In genomic region chr2:164082175-164082574, GRCm38 (mm10) we compare ENCODE assay signal across 28 mouse cellular contexts. TPM values are rescaled to one million over a fixed set of nuclear protein-coding genes. Genes with fewer than 3 reads are reported as not detected.
DNase-seq lines count a peak whose midpoint lies in the region; ATAC-seq and TF ChIP-seq lines count a peak whose summit lies in the region.
"Had no signal": no experiment of that assay in that cellular context is flagged by ENCODE, and none has a peak within 500 bp of the region (broad histone marks: within the 10 kb centered on the region; RNA-seq: fewer than 3 reads in every experiment).

No protein-coding gene starts in this region.

- TF ChIP-seq RAD21 in CH12.LX (IDR thresholded peaks at IDR 0.05; ENCODE audit: low read depth, low read length): no peak

- peak overlapping the region; percentile 59 for H3K27ac ChIP-seq in gastrocnemius, adult 2 months
- peak overlapping the region; percentile 86 for H3K27ac ChIP-seq in liver, postnatal 0 days (ENCODE audit: low read depth)
- H3K27ac ChIP-seq in CH12.LX (ENCODE audit: insufficient read depth, low read depth) (peak overlapping the region; percentile 26), macrophage (peak overlapping the region; percentile 92)
- H3K27ac ChIP-seq: forebrain, embryonic 13.5 days; hindbrain, embryonic 12.5 days; hindbrain, postnatal 0 days; intestine, embryonic 15.5 days; midbrain, embryonic 10.5 days; neural tube, embryonic 13.5 days had no signal

- no peak for TF ChIP-seq EP300 in liver, postnatal 0 days (IDR thresholded peaks at IDR 0.05; ENCODE audit: low read depth)
- no peak for TF ChIP-seq EP300 in CH12.LX (IDR thresholded peaks at IDR 0.05; ENCODE audit: low read length)

- intact Hi-C loops in gastrocnemius, adult 2 months (cut with DNase I): no loop called here

- dilution Hi-C loops in CH12.LX (cut with MboI; ENCODE audit: extremely low pct_ligation_motif_present, extremely low pct_unique_long_range_greater_than_20kb, low sequenced_read_pairs): no loop called here

- 77% methylated on average over 10 of the region's 10 CpGs for WGBS in liver, postnatal 0 days (ENCODE audit: insufficient replicate concordance)
- 75% methylated on average over 10 of the region's 10 CpGs for WGBS in macrophage (ENCODE audit: missing documents)

- peaks cover 54% of the 10 kb centered on the region for H3K36me3 ChIP-seq in liver, postnatal 0 days (replicated peaks; ENCODE audit: insufficient read depth, low read length)
- H3K36me3 ChIP-seq in CH12.LX (replicated peaks in 1 of 2; ENCODE audit: control insufficient read depth in 1 of 2, insufficient read depth in 1 of 2, low read length in 1 of 2): peaks cover 40 to 65% of the 10 kb centered on the region in 2 experiments
- H3K36me3 ChIP-seq in macrophage (ENCODE audit: inconsistent target): peaks cover 33% of the 10 kb centered on the region; the same call in 1 of the 2 replicates

- TF ChIP-seq CTCF in gastrocnemius, adult 2 months (IDR thresholded peaks at IDR 0.05): no peak
- no peak for TF ChIP-seq CTCF in liver, postnatal 0 days (IDR thresholded peaks at IDR 0.05; ENCODE audit: low read depth)
- TF ChIP-seq CTCF in CH12.LX (conservative IDR thresholded peaks at IDR 0.05 in 1 of 2, IDR thresholded peaks at IDR 0.05 in 1 of 2; ENCODE audit: low read depth in 2 of 2, low read length in 2 of 2): no peak

- no peaks in the 10 kb centered on the region for H3K27me3 ChIP-seq in liver, postnatal 0 days (ENCODE audit: insufficient read depth, low read length)
- H3K27me3 ChIP-seq in CH12.LX (replicated peaks): no peaks in the 10 kb centered on the region
- H3K27me3 ChIP-seq: forebrain, embryonic 13.5 days; hindbrain, embryonic 12.5 days; intestine, embryonic 15.5 days; neural tube, embryonic 13.5 days had no signal

- peaks cover 48% of the 10 kb centered on the region for H3K79me2 ChIP-seq in CH12.LX (replicated peaks; ENCODE audit: control insufficient read depth, extremely low read depth, insufficient read depth, poor library complexity, severe bottlenecking)
- peaks cover 82% of the 10 kb centered on the region for H3K79me2 ChIP-seq in macrophage (ENCODE audit: inconsistent target)

- in situ Hi-C loops in CH12.LX (cut with MboI; ENCODE audit: low pct_ligation_motif_present, low pct_unique_long_range_greater_than_20kb, low sequenced_read_pairs): no loop called here

- peaks cover 13% of the 10 kb centered on the region for H3K4me1 ChIP-seq in liver, postnatal 0 days (ENCODE audit: insufficient read depth)
- peaks cover 8 to 86% of the 10 kb centered on the region in 2 experiments for H3K4me1 ChIP-seq in CH12.LX (ENCODE audit: control insufficient read depth in 1 of 2, insufficient read depth in 2 of 2)
- H3K4me1 ChIP-seq: forebrain, embryonic 13.5 days; hindbrain, embryonic 12.5 days; intestine, embryonic 15.5 days; midbrain, embryonic 10.5 days; neural tube, embryonic 13.5 days had no signal

- no peak overlapping the region for H3K4me2 ChIP-seq in liver, postnatal 0 days (ENCODE audit: low read depth, low read length)
- no peak overlapping the region for H3K4me2 ChIP-seq in CH12.LX (ENCODE audit: insufficient read depth, low read depth, poor library complexity, severe bottlenecking)
- H3K4me2 ChIP-seq: forebrain, embryonic 13.5 days; heart, embryonic 11.5 days; hindbrain, embryonic 12.5 days; intestine, embryonic 15.5 days; neural tube, embryonic 13.5 days had no signal

- ATAC-seq in liver, postnatal 0 days: no peak
- ATAC-seq: forebrain, embryonic 13.5 days; hindbrain, postnatal 0 days; intestine, embryonic 15.5 days; midbrain, embryonic 16.5 days had no signal

- no peak overlapping the region for H3K9ac ChIP-seq in liver, postnatal 0 days (replicated peaks)
- H3K9ac ChIP-seq in CH12.LX (ENCODE audit: insufficient read depth, low read depth): no peak overlapping the region
- H3K9ac ChIP-seq: forebrain, embryonic 13.5 days; hindbrain, embryonic 12.5 days; intestine, embryonic 15.5 days; neural tube, embryonic 13.5 days had no signal

- TF ChIP-seq POLR2A in CH12.LX (IDR thresholded peaks at IDR 0.05; ENCODE audit: low read depth, low read length): no peak

- peak; percentile 65 for DNase-seq in gastrocnemius, adult 2 months
- no peak for DNase-seq in gastrocnemius, postnatal 4 days (ENCODE audit: low spot score in 2 of 2)
- DNase-seq in liver, postnatal 0 days: no peak
- DNase-seq in liver (no peak), CH12.LX (ENCODE audit: extremely low read depth) (no peak)
- no peak for DNase-seq in left cerebral cortex, adult 9 months (ENCODE audit: low spot score in 2 of 2)
- DNase-seq in adrenal gland, adult 18-20 months (ENCODE audit: low spot score in 2 of 2): no peak
- DNase-seq: adrenal gland, postnatal 25 days; cerebellum, adult 2 months; cerebellum, postnatal 14 days; heart, adult 18-20 months; heart, postnatal 36 days; kidney, adult 8-10 months; kidney, postnatal 10 days; layer of hippocampus, postnatal 36 days; lung, adult 18-20 months; lung, postnatal 10 days; spleen, adult 18-20 months had no signal

- no peak overlapping the region for H3K4me3 ChIP-seq in gastrocnemius, adult 2 months
- H3K4me3 ChIP-seq in liver, postnatal 0 days (ENCODE audit: low read depth, low read length): no peak overlapping the region
- H3K4me3 ChIP-seq in CH12.LX (replicated peaks in 1 of 3; ENCODE audit: low read depth in 2 of 3, low read length in 2 of 3, poor library complexity in 1 of 3) (no peak overlapping the region), macrophage (ENCODE audit: inconsistent target) (no peak overlapping the region)
- H3K4me3 ChIP-seq: forebrain, embryonic 13.5 days; hindbrain, embryonic 12.5 days; intestine, embryonic 15.5 days; midbrain, embryonic 10.5 days; neural tube, embryonic 13.5 days had no signal

- H3K9me3 ChIP-seq in liver, postnatal 0 days (ENCODE audit: low read length): no peaks in the 10 kb centered on the region
- no peaks in the 10 kb centered on the region for H3K9me3 ChIP-seq in CH12.LX (replicated peaks; ENCODE audit: low read length)
- H3K9me3 ChIP-seq: forebrain, embryonic 13.5 days; hindbrain, embryonic 12.5 days; intestine, embryonic 15.5 days; midbrain, embryonic 10.5 days; neural tube, embryonic 13.5 days had no signal

TF ChIP-seq in CH12.LX, 34 proteins besides CTCF, POLR2A, EP300 and RAD21:
- TF ChIP-seq MXI1 (IDR thresholded peaks at IDR 0.05; ENCODE audit: low read depth, low read length): no peak
- no peak for TF ChIP-seq CHD2 (IDR thresholded peaks at IDR 0.05; ENCODE audit: low read length)
- no peak for TF ChIP-seq RCOR1 (conservative IDR thresholded peaks at IDR 0.05; ENCODE audit: low read depth, low read length)
- TF ChIP-seq HCFC1 (IDR thresholded peaks at IDR 0.05; ENCODE audit: low read depth, low read length): no peak
- no peak for TF ChIP-seq MAFK (IDR thresholded peaks at IDR 0.05; ENCODE audit: insufficient replicate concordance, low read length)
- no peak for TF ChIP-seq KAT2A (IDR thresholded peaks at IDR 0.05; ENCODE audit: insufficient replicate concordance, low read length)
- TF ChIP-seq SIN3A (IDR thresholded peaks at IDR 0.05; ENCODE audit: low read length): no peak

RNA-seq across cellular contexts. Expression of gene Tomm34, which starts 11.2 kb away (rescaled TPM):
- total RNA-seq in gastrocnemius, adult 2 months (2021): 10 to 100 TPM; 12.5 to 16.3 TPM
- 10 to 100 TPM; 25.2 to 25.4 TPM for total RNA-seq in gastrocnemius, postnatal 4 days (2021)
- polyA plus RNA-seq in liver, postnatal 0 days (2015; fragmentation: Nextera tagmentation; extraction: Ambion mirVana): 11.6 and 13.3 TPM in 2 replicates
- total RNA-seq in CH12.LX (2012; rRNA removed) (26.8 and 30.0 TPM in 2 replicates), CH12.LX (2014; rRNA removed) (25.6 and 26.5 TPM in 2 replicates)
- polyA plus RNA-seq in CH12.LX (2012; ENCODE audit: insufficient read length, low read depth) (38.3 and 40.7 TPM in 2 replicates), macrophage (2018) (35.0 to 41.7 TPM (median 39.3 TPM) in 3 replicates)
- total RNA-seq in macrophage (2018; cell fraction: chromatin; rRNA removed): 10 to 100 TPM; 32.6 to 63.1 (median 45.8) TPM
- total RNA-seq in macrophage (2018; cell fraction: cytosol; rRNA removed): 10 to 100 TPM; 27.3 to 38.8 (median 34.9) TPM
- 10 to 100 TPM; 35.1 to 68.0 (median 49.4) TPM for total RNA-seq in macrophage (2018; cell fraction: nucleus; rRNA removed)
- total RNA-seq in adrenal gland, adult 18-20 months (2021): 10 to 100 TPM; 37.2 to 52.7 TPM

RNA-seq across cellular contexts. Expression of gene Stk4, which starts 12.1 kb away (rescaled TPM):
- total RNA-seq in gastrocnemius, adult 2 months (2021): 1 to 10 TPM; 6.8 to 8.7 TPM
- total RNA-seq in gastrocnemius, postnatal 4 days (2021): 10 to 100 TPM; 19.1 to 21.3 TPM
- polyA plus RNA-seq in liver, postnatal 0 days (2015; fragmentation: Nextera tagmentation; extraction: Ambion mirVana): 9.8 and 10.8 TPM in 2 replicates
- total RNA-seq in CH12.LX (2012; rRNA removed) (53.1 and 64.4 TPM in 2 replicates), CH12.LX (2014; rRNA removed) (50.9 and 51.4 TPM in 2 replicates)
- polyA plus RNA-seq in CH12.LX (2012; ENCODE audit: insufficient read length, low read depth) (77.5 and 78.3 TPM in 2 replicates), macrophage (2018) (55.4 to 80.1 TPM (median 68.0 TPM) in 3 replicates)
- 100 to 1,000 TPM; 118 to 384 (median 176) TPM for total RNA-seq in macrophage (2018; cell fraction: chromatin; rRNA removed)
- 100 to 1,000 TPM in 9 of 26 experiments, 10 to 100 TPM in 17; 86.2 to 131 (median 98.3) TPM for total RNA-seq in macrophage (2018; cell fraction: cytosol; rRNA removed)
- total RNA-seq in macrophage (2018; cell fraction: nucleus; rRNA removed): 100 to 1,000 TPM in 18 of 26 experiments, 10 to 100 TPM in 8; 84.7 to 227 (median 106) TPM
- total RNA-seq in adrenal gland, adult 18-20 months (2021): 10 to 100 TPM; 24.4 to 27.2 TPM

RNA-seq across cellular contexts. Expression of gene Pabpc1l, which starts 56.9 kb away (rescaled TPM):
- not detected for total RNA-seq in gastrocnemius, adult 2 months (2021)
- 1 to 10 TPM; 3.8 to 4.8 TPM for total RNA-seq in gastrocnemius, postnatal 4 days (2021)
- polyA plus RNA-seq in liver, postnatal 0 days (2015; fragmentation: Nextera tagmentation; extraction: Ambion mirVana): 0.46 and 0.63 TPM in 2 replicates
- 0.42 and 0.76 TPM in 2 replicates for total RNA-seq in CH12.LX (2012; rRNA removed)
- 0.47 and 0.55 TPM in 2 replicates for total RNA-seq in CH12.LX (2014; rRNA removed)
- 0.96 and 2.0 TPM in 2 replicates for polyA plus RNA-seq in CH12.LX (2012; ENCODE audit: insufficient read length, low read depth)
- total RNA-seq in macrophage (2018; cell fraction: chromatin; rRNA removed): 1 to 10 TPM in 10 of 26 experiments, under 1 TPM in 6, not detected in 10; 0.37 to 2.8 (median 1.3) TPM
- total RNA-seq in macrophage (2018; cell fraction: cytosol; rRNA removed): under 1 TPM in 3 of 26 experiments, not detected in 23; 0.05 to 0.55 (median 0.14) TPM
- 1 to 10 TPM in 8 of 26 experiments, under 1 TPM in 2, not detected in 16; 0.70 to 3.0 (median 1.1) TPM for total RNA-seq in macrophage (2018; cell fraction: nucleus; rRNA removed)
- not detected in 3 replicates for polyA plus RNA-seq in macrophage (2018)
- total RNA-seq in adrenal gland, adult 18-20 months (2021): 1 to 10 TPM in 1 of 2 experiments, under 1 TPM in 1; 0.45 to 2.2 TPM
- polyA plus RNA-seq: liver, adult 2 months had no signal

Comparison
In these comparisons a context has a peak if more than half of its experiments do, and no peak if none do; other contexts are left out.
1. H3K27ac ChIP-seq: peak in every context shown above with its lines; median percentile 92 in macrophage; 86 in liver, postnatal 0 days; 59 in gastrocnemius, adult 2 months; 26 in CH12.LX.